Mouse (Mus musculus): Measurements from ENCODE around the gene Nthl1. TPM values are rescaled to one million over a fixed set of nuclear protein-coding genes. Genes with fewer than 3 reads are reported as not detected.
"Not testable (repeated sequence)": the region's sequence is repeated elsewhere in the genome, so short reads cannot be mapped to it uniquely, and the experiment has no call there.

Gene Nthl1
- total RNA-seq, 2 experiments from 2014 or later, result 3.2 to 3.4 TPM

GRCm38 (mm10) chr17:24647493-24647892 is 15.0 kb downstream of the Nthl1 start:
- no peak for DNase-seq

DNA sequence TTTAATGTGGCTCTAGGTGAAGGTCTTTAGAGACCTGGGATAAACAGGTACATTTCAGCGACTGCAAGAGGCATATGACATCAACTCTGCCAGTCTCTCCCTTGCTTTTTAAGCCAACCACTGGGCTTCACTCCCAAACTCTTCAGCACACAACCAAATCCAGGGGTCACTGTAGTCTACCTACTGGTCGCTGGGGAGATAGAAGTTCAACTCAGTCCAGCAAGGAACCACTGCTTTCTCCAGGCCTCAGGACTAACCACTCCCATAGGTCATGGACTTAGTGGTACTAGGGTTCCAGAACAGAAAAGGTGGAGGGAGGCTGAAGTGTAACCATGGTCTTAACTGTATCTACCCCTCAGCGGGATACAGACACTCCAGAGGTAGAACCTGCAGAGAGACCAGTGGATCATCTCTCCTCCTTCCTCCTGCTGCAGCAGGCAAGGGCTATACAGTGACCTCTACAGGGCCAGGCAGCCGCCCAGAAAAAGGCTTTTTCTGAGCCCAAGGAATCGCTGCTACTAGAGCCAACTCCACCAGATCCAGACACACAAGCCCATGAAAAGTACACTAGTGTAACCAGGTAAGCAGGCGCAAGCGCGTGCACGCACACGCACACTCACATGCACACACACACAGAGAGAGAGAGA is 16.4 kb downstream of the Nthl1 start:
- DNase-seq, result no peak
- intact Hi-C loops (cut with DNase I), result no loop called here

More at GRCm38 (mm10) chr17:24647493-24647892, 15.0 kb downstream of the Nthl1 start:
- intact Hi-C loops (cut with DNase I), result no loop called here

DNA sequence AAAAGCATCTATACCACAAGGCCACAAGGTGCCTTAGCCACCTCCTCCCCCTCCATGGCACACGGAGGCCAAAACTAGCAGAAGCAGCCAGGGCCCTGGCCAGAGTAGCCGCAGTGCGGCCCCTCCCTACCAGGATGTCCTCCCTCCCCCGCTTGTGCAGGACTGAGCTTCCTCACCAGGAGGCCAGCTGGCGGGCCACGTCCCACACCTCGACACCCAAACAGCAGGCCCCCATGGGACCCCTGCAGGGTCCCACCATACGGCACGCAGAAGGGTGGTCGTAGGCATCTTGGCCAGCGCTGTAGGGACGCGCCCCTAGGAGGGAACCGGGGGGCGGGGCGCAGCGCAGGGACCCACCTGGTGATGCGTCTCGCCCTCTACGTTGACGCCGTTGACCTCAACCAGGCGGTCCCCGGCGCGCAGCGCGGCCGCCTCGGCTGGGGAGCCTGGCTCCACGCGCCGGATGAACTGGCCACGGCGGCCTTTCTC is 17.1 kb downstream of the Nthl1 start:
- DNase-seq, result peak; percentile 71
- intact Hi-C loops (cut with DNase I), result loop anchor here (2.0 to 5.0 kb wide), 3 partner anchors 17 to 52 kb away; partner anchors contain the start of genes Nthl1 and Tsc2

GRCm38 (mm10) chr17:24650070-24650616 is 17.7 kb downstream of the Nthl1 start, which contains the start of gene Slc9a3r2:
TSS of gene Slc9a3r2 (minus strand) at chr17:24650327.
- intact Hi-C loops (cut with DNase I), result loop anchor here (2.0 to 5.0 kb wide), 3 partner anchors 17 to 53 kb away; partner anchors contain the start of genes Nthl1 and Tsc2
- DNase-seq, result peak; percentile 62 to 71

DNA sequence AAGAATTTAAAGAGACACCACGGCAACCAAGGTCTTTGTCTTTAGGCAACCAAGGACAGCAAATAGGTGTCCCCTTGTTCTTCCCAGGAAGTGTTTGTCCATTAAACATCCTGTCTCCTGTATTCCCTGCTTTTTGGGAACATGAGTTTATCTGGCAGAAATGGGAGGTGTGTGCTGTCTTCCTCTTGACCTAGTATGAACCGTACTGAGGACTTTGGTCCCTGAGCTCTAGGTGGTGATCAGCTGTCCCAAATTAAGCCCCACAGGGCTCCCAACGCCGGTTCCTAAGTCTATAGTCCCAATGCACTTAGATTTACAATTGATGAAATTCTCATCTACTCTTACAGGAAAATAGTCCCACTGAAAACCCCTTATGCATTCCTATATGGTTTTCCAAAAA is 18.3 kb downstream of the Nthl1 start:
- intact Hi-C loops (cut with DNase I), result loop anchor here (2.0 to 5.0 kb wide), 3 partner anchors 18 to 53 kb away; partner anchors contain the start of genes Nthl1 and Tsc2
- no peak for DNase-seq

DNA sequence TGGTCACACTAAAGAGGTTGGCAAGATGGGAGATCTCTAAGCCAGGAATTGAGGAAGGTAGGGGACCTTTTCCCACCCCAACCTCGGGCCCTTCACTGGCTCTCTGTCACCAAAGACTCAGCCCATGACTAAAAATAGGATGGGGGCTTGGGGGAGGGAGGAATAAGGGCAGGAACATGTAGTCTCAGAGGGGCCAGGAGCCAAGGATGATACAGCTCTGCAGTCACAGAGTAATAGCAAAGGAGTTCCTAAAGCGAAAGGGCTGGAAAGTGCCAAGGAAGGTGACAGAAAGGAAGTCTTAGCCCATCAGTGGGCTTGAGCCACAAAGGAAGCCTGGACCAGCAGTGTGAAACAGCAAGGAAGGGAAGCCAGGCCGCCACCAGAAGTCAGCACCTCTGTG is 19.4 kb downstream of the Nthl1 start:
- intact Hi-C loops (cut with DNase I), result loop anchor here (2.0 to 5.0 kb wide), 3 partner anchors 19 to 55 kb away; partner anchors contain the start of genes Nthl1 and Tsc2
- no peak for DNase-seq

- DNase-seq, result peak; percentile 79 to 88
- intact Hi-C loops (cut with DNase I), result loop anchor here (2.0 to 5.0 kb wide), 4 partner anchors 15 to 113 kb away; partner anchors contain the start of gene Zfp598
Measured at GRCm38 (mm10) chr17:24653967-24654710, 21.7 kb downstream of the Nthl1 start.

DNA sequence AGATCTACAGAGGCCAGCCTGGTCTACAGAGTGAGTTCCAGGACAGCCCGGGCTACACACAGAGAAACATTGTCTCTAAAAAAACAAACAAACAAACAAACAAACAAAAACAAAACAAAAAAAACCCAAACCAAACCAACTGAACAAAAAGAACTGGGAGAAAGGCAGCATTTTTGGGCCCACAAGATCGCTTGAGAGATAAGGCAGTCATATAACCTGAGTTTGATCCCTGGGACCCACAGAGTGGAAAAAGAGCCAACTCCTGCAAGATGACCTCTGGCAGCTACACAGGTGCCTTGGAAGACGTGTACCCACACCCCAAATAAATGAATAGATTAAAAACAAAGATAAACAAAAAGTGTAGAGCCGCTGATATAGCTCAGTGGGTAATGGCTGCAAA is 22.5 kb downstream of the Nthl1 start:
- no peak for DNase-seq
- intact Hi-C loops (cut with DNase I), result loop anchor here (2.0 to 5.0 kb wide), 4 partner anchors 14 to 114 kb away; partner anchors contain the start of gene Zfp598

DNA sequence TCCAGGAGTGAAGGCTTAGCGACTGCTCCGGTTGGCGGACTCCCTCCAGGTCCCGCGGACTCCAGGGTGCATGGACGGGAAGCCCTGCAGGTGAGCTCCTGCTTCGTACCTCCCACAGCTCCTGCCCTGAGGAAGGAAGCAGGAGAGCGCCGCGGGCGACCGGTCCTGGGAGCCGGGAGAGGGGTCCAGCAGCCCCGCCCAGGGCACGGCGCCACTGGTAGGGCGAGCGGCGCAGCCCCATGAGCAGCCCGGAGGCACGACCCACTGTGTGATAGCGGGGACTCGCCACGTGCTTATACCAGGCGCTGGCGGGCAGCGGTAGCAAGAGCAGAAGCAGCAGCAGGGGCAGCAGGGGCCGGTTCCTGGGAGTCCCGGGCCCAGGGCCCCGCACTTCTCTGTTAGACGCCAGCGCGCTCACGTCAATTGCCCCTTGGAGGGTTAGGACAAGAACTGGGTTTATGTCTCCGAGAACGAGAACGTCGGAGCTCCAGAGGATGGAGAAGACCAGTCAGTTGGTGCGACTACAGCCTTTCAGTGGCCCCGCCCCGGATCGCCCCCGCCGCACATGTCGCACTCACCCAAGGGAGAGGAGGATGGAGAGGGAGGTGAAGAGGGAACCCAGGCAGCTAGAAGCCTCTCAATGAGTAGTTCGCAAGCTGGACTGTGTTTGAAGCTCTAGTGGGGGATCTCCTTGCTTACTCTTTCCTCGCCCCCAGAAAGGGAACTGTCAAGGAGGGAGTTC is 25.7 kb downstream of the Nthl1 start, which contains the start of gene Npw:
Gene Npw (minus strand): TSS at position 441 of the 742 bp plus-strand sequence.
- no peak for DNase-seq
- intact Hi-C loops (cut with DNase I), result no loop called here

DNA sequence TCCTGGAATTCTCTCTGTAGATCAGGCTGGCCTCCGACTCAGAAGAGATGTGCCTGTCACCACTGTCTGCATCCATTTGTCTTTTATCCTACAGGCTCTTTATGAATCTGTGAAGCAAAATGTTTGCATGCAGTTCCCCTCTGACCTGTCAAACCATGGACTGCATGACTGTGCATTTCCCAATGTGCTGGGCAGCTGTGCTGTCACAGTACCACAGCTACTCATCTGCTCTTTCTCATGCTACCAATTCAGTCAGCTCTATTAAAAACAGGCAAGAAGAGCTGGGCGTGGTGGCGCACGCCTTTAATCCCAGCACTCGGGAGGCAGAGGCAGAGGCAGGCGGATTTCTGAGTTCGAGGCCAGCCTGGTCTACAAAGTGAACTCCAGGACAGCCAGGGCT is 34.5 kb downstream of the Nthl1 start:
- intact Hi-C loops (cut with DNase I), result loop anchor here (5.0 kb wide), 1 partner anchor 190 kb away; the partner anchor contains the start of gene Mlst8
- not testable (repeated sequence) for DNase-seq

GRCm38 (mm10) chr17:24667416-24667815 is 34.9 kb downstream of the Nthl1 start:
- peak; percentile 69 to 70 for DNase-seq
- intact Hi-C loops (cut with DNase I), result loop anchor here (5.0 kb wide), 1 partner anchor 190 kb away; the partner anchor contains the start of gene Mlst8

GRCm38 (mm10) chr17:24669214-24669544 is 36.7 kb downstream of the Nthl1 start:
- intact Hi-C loops (cut with DNase I), result loop anchor here (2.0 to 5.0 kb wide), 2 partner anchors 14 to 192 kb away; partner anchors contain the start of gene Mlst8
- DNase-seq, result not testable (repeated sequence)

DNA sequence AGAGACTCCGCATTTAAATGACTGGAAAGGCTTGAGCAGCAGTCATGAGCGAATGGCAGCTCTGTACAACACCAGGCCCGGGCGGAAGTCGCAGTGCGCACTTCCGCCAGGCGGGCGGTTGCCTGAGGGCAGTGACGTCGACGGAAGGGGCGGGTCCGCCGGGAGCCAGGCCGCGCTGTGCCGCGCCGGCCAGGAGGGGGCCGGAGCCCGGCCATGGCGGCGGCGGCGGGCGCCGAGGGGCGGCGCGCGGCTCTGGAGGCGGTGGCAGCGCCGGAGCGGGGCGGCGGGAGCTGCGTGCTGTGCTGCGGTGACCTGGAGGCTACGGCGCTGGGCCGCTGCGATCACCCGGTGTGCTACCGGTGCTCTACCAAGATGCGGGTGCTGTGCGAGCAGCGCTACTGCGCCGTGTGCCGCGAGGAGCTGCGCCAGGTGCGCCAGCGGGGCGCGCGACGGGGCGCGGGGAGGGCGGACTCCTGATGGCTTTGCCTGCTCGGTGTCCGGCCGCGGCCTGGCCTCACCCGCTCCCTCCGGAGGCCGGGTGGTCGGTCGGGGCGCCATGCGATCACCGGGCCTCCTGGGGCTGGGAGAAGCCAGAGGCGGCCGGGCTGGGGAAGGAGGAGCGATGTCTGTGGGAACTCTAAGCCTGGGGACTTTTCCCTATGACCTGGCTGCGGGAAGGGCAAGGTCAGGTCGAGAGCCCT is 37.2 kb downstream of the Nthl1 start, which contains the start of gene Zfp598:
Gene Zfp598 (plus strand): TSS at position 143 of the 701 bp plus-strand sequence.
- DNase-seq, result peak; percentile 97
- intact Hi-C loops (cut with DNase I), result loop anchor here (2.0 to 5.0 kb wide), 2 partner anchors 15 to 192 kb away; partner anchors contain the start of gene Mlst8

DNA sequence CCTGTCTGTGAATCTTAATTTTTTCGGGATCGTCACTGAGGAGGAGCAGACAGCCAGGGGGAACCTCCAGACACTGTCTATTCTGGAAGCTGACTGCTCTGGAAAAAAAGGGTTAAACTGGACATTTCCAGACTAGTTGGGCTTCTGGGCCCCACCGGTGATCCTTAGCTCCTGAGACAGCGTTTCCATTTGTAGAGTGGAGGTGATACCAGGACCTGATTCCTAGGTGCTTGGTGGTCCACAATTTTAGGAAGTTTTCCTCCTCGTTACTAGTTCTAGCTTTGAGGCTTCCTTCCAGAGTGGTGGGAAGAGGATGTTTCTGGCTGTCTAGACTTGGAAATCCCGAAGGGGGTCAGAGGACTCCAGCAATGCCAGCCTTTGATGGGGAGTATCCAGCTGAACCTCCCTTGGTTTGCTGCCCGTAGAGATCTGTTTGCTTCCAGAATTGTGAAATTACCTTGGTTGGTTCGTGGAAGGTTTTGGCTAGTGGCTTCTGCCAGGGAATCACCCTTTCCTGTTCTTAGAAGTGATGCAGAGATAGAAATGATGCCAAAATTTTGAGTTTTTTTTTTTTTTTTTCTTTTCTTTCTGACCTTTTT is 37.9 kb downstream of the Nthl1 start:
- no peak for DNase-seq
- intact Hi-C loops (cut with DNase I), result no loop called here

GRCm38 (mm10) chr17:24671346-24671745 is 38.9 kb downstream of the Nthl1 start:
- intact Hi-C loops (cut with DNase I), result no loop called here
- DNase-seq, result no peak

DNA sequence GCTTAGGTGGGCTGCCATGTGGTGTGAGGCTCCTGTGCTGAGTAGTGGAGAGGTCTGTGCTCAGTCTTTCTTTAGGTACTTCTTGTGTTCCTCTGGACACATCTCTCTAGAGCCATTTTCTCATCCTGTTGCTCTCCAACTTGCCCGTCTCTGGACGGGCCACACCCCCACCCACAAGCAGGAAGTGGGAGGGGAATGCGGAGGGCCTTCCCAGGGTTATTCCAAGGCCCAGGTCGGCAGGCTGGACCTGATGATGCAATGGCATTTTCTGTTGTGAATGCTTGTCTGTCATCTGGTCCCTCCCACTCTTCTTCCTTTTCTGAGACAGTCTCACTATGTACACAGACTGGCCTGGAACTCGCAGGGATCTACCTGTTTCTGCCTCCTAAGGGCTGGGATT is 39.7 kb downstream of the Nthl1 start:
- intact Hi-C loops (cut with DNase I), result no loop called here
- peak; percentile 54 to 59 for DNase-seq

DNA sequence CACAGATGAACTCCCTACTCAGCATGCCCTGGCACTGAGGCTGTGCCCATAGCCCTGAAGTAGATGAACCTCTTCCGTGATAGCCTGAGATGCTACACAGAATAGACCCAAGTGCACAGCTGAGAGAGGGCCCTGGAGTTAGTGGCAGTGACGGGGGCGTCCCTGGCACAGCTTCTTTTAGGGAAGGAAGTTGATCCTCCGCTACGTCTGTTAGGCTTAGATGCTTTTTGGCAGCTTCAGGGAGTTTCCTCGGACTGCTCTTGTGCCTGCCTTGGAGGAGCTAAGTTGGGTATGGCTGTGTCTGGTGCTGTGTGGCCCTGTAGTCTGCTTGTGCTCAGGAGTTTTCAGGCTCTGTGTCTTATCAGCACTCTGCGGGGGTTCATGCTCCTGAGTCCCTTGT is 41.8 kb downstream of the Nthl1 start:
- intact Hi-C loops (cut with DNase I), result no loop called here
- DNase-seq, result no peak

- peak; percentile 75 to 88 for DNase-seq
- intact Hi-C loops (cut with DNase I), result no loop called here
Measured at GRCm38 (mm10) chr17:24676187-24676586, 43.7 kb downstream of the Nthl1 start.

DNA sequence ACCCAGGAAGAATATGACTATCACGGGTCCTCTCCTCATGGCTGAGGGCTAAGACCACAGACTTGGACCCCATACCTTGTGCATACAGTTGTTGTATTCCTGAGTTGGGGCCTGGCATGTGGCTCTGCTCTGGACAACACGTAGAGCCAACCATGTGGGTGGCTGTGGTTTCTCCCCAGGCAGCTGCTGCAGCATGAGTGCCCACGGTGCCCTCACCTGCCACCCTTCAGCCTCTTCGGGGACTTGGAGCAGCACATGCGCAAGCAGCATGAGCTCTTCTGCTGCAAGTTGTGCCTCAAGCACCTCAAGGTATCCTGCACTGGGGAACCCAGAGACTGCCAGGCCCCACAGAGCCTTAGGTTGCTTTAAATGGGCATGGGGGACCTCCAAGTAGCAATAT is 44.4 kb downstream of the Nthl1 start:
- intact Hi-C loops (cut with DNase I), result no loop called here
- no peak for DNase-seq
